Mouse (Mus musculus) urinary bladder, postnatal 4 days (tissue): ENCODE measurements around the gene Snd1.

Experiments
- DNase-seq, 2 experiments: peaks; one replicate each; pipeline ENCODE4 v3.0.0; 2021 to 2022; ENCODE audit warnings: low spot score in 2 of 2

Gene Snd1

GRCm38 (mm10) chr6:28546943-28547342 is 72.0 kb downstream of the Snd1 start:
- DNase-seq = no peak

DNA sequence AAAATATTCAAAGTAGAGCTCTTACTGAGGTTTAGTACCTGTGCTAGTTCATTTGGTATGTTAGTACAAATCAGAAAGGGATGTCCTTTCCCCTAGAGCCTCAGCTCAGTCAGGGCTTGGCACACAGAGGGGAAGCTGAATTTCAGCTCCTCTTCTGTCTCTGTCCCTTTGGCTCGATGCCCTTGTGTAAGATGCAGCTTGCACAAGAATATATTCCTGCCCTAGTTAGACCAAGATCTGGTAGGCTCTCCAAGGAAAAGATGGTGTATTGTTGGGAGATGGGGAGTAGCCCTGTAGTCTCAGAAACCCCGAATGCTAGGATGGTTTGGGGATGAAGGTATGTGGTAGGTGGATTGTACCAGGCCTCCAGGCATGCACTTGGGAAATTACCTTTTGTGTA is 74.4 kb downstream of the Snd1 start:
- no peak for DNase-seq

DNA sequence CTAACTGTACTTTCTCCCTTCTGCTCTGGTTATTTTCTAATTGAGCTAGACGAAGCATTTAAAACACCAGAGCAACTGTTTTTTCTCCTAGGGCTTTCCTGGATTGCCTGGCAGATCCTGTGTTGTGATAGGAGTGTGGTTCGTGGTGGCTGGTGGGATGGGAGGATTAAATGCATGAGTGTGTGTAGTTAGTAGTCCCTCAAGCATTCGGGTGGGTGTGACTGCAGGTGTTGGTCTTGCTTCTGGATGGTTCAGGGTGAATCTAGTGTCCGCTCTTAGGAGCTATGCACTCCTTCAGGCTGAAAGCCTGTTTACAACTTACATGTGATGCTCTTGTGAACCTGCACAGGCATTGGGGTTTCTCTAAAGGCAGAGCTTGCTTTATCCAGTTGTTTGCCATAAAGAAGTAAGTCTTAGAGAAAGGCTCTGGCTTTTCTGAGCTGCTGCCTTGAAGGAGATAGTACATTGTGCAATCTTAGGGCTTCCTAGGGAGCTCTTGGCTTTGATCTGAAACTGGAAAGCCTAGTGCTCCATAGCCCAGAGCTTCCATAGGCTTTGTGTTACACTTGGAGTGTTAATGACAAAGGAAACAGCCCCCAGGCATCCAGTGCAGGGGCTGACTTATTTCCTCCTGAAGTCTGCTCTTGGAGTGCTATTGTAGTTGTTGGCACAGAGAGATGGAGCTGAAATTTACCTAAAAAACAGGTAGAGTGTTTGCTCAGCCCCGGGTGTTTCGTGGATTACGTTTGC is 75.5 kb downstream of the Snd1 start:
- DNase-seq = no peak

- DNase-seq = no peak
These were observed 79.5 kb downstream of the Snd1 start for GRCm38 (mm10) chr6:28554470-28554869.

- no peak for DNase-seq
These were observed 80.1 kb downstream of the Snd1 start for GRCm38 (mm10) chr6:28555002-28555401.

- no peak for DNase-seq
These were observed 80.5 kb downstream of the Snd1 start for GRCm38 (mm10) chr6:28555428-28555827.

DNA sequence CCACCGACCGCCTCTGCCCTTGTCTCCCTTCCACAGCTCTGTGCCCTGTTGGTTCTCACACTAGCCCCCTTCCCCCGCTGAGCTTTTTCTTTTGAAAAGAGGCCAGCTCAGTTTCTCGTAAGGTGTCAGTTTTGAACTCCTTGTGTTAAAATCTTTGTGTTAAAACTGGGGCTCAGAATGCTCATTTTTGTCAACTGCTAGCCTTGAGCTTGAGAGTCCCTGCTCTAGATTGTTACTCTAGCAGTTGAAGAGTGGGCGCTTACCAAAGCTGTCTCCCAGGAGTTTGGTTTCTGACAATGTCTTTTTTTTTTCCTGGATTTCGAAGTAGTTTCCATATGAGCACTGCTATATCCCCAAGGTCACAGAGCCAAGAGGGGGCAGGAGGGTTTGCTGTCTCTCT is 82.8 kb downstream of the Snd1 start:
- no peak for DNase-seq

DNA sequence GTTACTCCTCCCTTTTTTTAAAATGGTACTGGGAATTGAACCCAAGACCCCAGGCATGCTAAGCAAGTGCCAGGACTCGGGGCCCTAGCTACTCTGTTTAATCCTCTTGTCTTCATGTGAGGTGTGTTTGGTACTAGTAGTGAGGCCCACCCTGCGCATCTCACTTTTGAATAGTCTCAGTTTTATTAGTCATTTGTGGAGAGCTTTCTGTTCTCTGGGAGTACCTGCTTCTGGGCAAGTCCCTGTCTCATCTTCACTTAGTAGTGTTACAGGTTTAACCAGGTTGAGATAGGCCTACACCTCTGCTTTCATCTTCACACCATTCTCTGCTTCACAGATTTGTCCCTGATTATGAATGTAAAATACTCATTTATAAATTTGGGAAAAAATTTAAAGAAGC is 84.5 kb downstream of the Snd1 start:
- DNase-seq = no peak

- no peak for DNase-seq
These were observed 86.5 kb downstream of the Snd1 start for GRCm38 (mm10) chr6:28561291-28561995.

DNA sequence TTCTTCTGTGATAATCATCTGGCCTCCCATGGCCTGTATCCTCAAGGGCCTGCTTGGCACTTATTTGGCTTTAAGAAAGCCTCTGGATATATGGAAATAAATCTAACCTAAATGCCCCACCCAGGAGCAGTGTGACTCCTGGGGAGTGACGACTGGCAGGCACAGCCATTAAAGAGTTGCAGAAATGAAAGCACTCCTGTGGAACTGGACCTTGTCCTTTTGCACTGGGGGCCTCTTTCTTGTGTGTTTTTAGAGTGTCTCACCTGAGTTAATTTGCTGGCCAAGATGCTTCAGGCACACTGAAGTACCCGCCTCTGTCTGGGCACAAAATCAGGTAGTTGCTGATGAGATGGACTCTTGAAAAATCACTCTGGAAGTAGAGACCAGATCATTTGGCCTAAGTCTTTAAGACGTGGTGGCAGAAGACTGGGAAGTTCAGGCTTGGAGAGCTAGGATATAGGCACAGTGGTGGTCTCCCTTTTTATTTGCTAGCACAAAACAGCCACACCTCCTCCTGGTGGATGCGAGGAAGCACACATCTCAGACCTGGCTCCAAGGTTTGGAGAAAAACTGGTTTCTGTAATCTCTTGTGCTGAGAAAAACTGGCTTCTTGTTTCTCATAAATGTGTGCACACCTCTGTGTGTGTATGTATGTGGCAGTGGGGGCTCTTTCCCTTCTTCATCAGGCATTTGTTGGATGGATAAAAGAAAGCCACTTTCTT is 87.5 kb downstream of the Snd1 start:
- no peak for DNase-seq

- no peak for DNase-seq
These were observed 93.0 kb downstream of the Snd1 start for GRCm38 (mm10) chr6:28567978-28568377.

DNA sequence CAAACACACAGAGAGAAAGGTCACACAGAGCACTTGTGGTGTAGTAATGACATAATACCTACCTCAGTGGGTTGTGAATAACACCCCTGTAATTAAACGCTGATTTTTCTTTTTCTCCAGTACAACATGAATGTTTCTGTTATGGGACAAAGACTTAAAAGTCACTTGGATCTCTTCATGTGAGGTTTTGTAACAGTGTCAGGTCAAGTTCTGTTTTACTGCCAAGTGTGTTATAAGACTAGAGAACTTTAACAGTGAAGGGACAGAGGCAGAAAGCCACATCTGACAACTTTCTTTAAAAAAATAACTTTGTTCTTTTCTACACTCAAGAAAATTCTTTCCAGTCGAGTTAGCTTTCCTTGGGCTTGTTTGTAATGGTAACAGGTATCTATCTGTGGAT is 97.0 kb downstream of the Snd1 start:
- no peak for DNase-seq

GRCm38 (mm10) chr6:28572991-28573759 is 98.2 kb downstream of the Snd1 start:
- DNase-seq = no peak

- DNase-seq = no peak
These were observed 101.7 kb downstream of the Snd1 start for GRCm38 (mm10) chr6:28576356-28577264.

GRCm38 (mm10) chr6:28582847-28583246 is 107.9 kb downstream of the Snd1 start:
- DNase-seq = no peak

GRCm38 (mm10) chr6:28583399-28583798 is 108.5 kb downstream of the Snd1 start:
- DNase-seq = no peak

DNA sequence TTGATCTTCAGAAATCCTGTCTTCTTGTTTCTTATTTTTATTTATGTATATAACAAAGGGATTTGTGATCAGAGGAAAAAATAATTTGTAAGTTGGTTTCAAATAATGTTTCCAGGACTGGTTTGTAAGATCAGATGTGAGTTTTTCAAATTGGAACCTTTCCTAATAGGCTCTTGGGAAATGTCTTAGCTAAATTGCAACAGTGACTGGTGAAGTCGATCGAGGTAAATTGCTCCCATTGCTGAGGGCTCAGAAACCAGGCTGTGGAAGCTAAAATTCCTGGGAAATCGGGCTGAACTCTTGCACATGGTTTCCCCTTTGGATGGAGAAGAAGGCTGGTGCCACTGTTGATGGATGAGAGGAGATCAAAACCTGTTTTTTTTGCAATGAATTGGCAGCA is 111.9 kb downstream of the Snd1 start:
- no peak for DNase-seq

DNA sequence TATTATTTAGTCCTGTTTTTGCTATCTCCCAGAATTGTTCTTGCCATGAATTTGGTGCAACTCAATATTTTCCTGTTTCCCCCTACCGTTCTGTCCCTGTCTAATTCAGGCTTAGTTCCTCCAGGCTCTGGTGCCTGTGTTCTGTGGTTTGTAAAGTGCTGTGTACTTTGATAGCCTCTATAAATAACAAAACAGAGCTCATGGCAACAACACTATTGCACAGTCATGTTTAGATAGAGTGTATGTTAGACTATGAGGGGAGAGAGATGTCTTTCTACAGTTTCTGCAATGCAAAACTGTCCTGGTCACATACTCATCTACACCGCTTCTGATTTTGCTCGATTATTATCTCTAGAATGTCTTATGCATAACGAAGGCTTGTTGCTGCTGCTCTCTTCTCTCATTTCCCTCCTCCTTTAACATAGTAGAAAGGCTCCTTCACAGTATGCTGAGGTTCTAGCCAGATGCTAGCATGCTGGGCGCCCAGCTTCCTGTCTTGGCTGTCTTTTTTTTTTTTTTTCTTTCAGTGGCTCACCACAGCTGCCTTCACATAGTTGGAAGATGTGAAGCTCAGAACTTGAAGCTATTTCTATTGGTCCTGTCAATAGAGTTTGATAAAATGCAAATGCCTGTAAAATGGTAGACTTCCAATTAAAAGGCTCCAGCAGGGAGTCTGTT is 113.7 kb downstream of the Snd1 start:
- DNase-seq = no peak

DNA sequence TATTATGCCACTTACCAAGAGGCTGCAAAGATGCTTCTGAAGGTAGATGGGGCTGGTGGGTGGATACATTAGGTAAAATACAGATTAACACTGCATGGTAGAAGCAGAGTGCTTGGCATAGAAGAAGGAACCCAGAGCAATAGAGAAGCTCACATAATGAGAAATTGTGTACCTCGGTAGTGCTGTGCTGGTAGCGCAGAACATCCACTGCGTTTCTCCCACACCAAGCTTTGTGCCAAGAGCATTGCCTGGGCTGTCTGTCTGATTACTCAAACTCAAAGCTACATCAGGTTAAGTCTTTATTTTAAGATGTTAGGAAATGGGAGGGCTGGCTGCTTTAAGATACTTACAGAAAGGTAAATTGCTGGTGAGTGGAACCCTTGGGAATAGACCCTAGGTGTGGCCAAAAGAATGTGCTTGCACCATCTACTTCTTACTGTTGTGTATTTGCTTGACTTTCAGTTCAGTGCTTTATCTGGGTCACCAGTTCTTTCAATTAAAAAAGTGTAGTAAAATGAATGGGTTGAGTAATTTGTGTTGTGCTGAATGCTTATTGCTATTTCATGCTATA is 117.5 kb downstream of the Snd1 start:
- DNase-seq = no peak

- no peak for DNase-seq
These were observed 118.8 kb downstream of the Snd1 start for GRCm38 (mm10) chr6:28593708-28594107.
